Mouse (Mus musculus): ENCODE measurements at regions not wholly inside any gene's neighbourhood (a gene's known extent, or its start where the extent isn't known, plus 50 kb on each side); places are given as distances from the start of the nearest gene placed in this dataset.

DNA sequence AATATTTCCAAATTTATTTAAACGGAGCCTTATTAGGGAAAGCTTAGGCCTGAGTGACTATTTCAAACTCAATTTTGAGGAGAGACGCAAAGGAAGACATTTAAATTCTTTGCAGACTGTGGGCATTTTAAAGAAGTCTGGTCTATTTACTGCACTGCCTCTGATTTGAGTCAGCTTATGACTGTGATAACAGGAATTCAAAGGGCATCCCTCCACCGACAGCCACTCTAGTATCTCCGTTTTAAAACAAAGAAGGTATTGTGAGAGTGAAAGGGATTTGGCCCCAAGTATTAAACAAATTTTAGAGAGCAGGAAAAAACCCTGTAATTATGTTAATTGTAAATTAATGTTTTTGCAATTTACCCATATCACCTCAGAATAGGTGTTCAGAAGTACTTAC lies 295.4 kb downstream of the Bcl11a start:
- 76% methylated on average over 4 of the region's 4 CpGs for WGBS
- no peak for DNase-seq
- Histone ChIP-seq H3K27ac (ENCODE audit: insufficient read depth, low read depth, low read length) (no peak overlapping the region), H3K4me3 (ENCODE audit: insufficient read depth, low read depth, low read length) (no peak overlapping the region), H3K36me3 (ENCODE audit: control insufficient read depth, insufficient read depth, low read length) (no peaks in the 10 kb centered on the region), H3K4me1 (ENCODE audit: control insufficient read depth, insufficient read depth, low read length) (no peaks in the 10 kb centered on the region; the same call in 1 of the 2 replicates), H3K27me3 (replicated peaks; ENCODE audit: control insufficient read depth, insufficient read depth, low read length) (no peaks in the 10 kb centered on the region)
- TF ChIP-seq CTCF (conservative IDR thresholded peaks at IDR 0.05; ENCODE audit: insufficient read depth, insufficient read length, low read depth, low read length), result no peak
- no peak for TF ChIP-seq POLR2A (IDR thresholded peaks at IDR 0.05; ENCODE audit: low read depth, low read length)

DNA sequence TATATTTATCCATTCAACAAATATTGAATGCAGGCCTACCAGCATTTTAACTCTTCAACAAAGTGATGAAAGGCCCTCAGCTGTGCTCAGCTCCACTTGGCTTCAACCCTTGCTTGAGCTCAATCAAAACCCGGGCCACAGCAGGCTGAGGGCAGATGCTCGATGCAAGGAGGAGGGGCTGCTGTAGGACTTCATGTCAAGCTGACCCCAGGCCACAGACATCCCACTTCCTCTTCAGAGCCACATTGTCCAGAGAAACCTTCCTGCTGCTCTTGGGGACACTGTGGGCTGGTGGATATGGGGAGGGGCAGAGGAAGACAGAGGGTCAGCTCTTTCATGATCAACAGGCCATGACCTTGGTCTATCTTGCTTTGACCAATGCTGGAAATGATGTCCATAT lies 299.7 kb downstream of the Bcl11a start:
- DNase-seq, result no peak
- no peak overlapping the region for H3K4me3 ChIP-seq (ENCODE audit: insufficient read depth, low read depth, low read length)
- TF ChIP-seq CTCF (conservative IDR thresholded peaks at IDR 0.05; ENCODE audit: insufficient read depth, insufficient read length, low read depth, low read length), result no peak
- no peak for TF ChIP-seq POLR2A (IDR thresholded peaks at IDR 0.05; ENCODE audit: low read depth, low read length)
- H3K4me1 ChIP-seq (ENCODE audit: control insufficient read depth, insufficient read depth, low read length), result no peaks in the 10 kb centered on the region
- no peaks in the 10 kb centered on the region for H3K36me3 ChIP-seq (ENCODE audit: control insufficient read depth, insufficient read depth, low read length)
- H3K27ac ChIP-seq (ENCODE audit: insufficient read depth, low read depth, low read length), result no peak overlapping the region
- H3K27me3 ChIP-seq (replicated peaks; ENCODE audit: control insufficient read depth, insufficient read depth, low read length), result no peaks in the 10 kb centered on the region
- WGBS, result 53% methylated on average over 2 of the region's 2 CpGs

DNA sequence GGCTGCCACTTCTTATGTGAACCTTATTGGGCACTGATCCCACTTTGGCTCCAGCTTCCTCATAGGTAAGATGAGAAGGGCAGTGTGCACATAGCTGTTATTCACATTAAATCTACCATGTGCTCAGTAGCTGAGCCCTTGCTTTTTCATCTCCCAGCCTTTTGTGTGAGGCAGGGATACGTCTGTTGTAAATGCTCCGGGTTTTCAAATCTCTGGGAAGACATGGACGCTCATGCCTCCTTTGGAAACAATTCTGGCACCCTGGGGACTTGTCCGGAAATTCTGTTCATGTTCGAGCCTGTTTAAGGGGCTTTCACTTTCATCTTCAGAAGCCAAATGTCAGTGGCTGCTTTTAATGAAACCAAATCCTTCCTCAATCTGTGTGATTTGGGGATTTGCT lies 312.7 kb downstream of the Bcl11a start:
- Histone ChIP-seq H3K36me3 (ENCODE audit: control insufficient read depth, insufficient read depth, low read length) (no peaks in the 10 kb centered on the region), H3K4me3 (ENCODE audit: insufficient read depth, low read depth, low read length) (no peak overlapping the region), H3K27me3 (replicated peaks; ENCODE audit: control insufficient read depth, insufficient read depth, low read length) (no peaks in the 10 kb centered on the region), H3K4me1 (ENCODE audit: control insufficient read depth, insufficient read depth, low read length) (no peaks in the 10 kb centered on the region), H3K27ac (ENCODE audit: insufficient read depth, low read depth, low read length) (no peak overlapping the region)
- TF ChIP-seq CTCF (conservative IDR thresholded peaks at IDR 0.05; ENCODE audit: insufficient read depth, insufficient read length, low read depth, low read length) (no peak), POLR2A (IDR thresholded peaks at IDR 0.05; ENCODE audit: low read depth, low read length) (no peak)
- WGBS, result 39% methylated on average over 5 of the region's 5 CpGs
- DNase-seq, result no peak

DNA sequence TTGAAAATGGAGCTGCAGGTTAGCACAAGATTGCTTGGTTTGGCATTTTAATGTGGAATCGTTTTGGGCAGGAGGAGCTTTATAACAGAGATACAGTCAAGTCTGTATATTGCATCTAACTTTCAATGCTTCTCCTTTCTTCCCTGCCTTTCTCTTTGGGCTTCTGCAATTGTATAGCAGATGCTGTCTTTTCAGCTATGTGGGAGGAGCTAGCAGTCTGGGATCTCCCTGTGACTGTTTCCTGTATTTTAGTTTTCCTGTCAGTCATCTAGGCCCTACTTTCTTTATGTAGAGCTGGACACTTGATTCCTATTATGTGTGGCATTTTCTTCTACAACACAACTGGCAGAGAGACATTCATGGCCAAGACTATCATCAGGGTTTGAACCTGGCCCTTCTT lies 313.5 kb downstream of the Bcl11a start:
- TF ChIP-seq CTCF (conservative IDR thresholded peaks at IDR 0.05; ENCODE audit: insufficient read depth, insufficient read length, low read depth, low read length) (no peak), POLR2A (IDR thresholded peaks at IDR 0.05; ENCODE audit: low read depth, low read length) (no peak)
- DNase-seq, result no peak
- no peaks in the 10 kb centered on the region for H3K4me1 ChIP-seq (ENCODE audit: control insufficient read depth, insufficient read depth, low read length)
- H3K27me3 ChIP-seq (replicated peaks; ENCODE audit: control insufficient read depth, insufficient read depth, low read length), result no peaks in the 10 kb centered on the region
- WGBS, result 59% methylated on average over 1 of the region's 1 CpGs
- no peak overlapping the region for H3K27ac ChIP-seq (ENCODE audit: insufficient read depth, low read depth, low read length)
- no peaks in the 10 kb centered on the region for H3K36me3 ChIP-seq (ENCODE audit: control insufficient read depth, insufficient read depth, low read length)
- no peak overlapping the region for H3K4me3 ChIP-seq (ENCODE audit: insufficient read depth, low read depth, low read length)

DNA sequence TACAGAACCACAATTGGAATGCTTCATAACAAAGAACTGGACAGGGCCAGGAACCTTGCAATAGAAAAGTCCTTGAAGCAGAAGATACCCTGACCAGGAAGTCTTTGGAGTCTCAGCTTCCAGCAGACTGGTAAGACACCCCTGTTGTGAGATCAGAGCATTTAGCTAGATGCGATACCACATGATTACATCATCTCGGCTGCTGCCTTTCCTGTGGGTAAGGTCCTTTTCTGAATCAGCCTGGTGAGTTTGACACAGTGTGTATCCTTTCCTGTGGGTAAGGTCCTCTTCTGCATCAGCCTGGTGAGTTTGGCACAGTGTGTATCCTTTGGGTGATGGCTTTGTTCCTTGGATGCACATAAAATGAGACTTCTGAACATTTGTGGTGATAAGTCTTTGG lies 317.6 kb downstream of the Bcl11a start:
- no peak for DNase-seq
- Histone ChIP-seq H3K4me1 (ENCODE audit: control insufficient read depth, insufficient read depth, low read length) (no peaks in the 10 kb centered on the region), H3K4me3 (ENCODE audit: insufficient read depth, low read depth, low read length) (no peak overlapping the region), H3K27me3 (replicated peaks; ENCODE audit: control insufficient read depth, insufficient read depth, low read length) (no peaks in the 10 kb centered on the region), H3K27ac (ENCODE audit: insufficient read depth, low read depth, low read length) (no peak overlapping the region), H3K36me3 (ENCODE audit: control insufficient read depth, insufficient read depth, low read length) (no peaks in the 10 kb centered on the region)
- no peak for TF ChIP-seq CTCF (conservative IDR thresholded peaks at IDR 0.05; ENCODE audit: insufficient read depth, insufficient read length, low read depth, low read length)
- no peak for TF ChIP-seq POLR2A (IDR thresholded peaks at IDR 0.05; ENCODE audit: low read depth, low read length)
- WGBS, result 86% methylated on average over 2 of the region's 2 CpGs

DNA sequence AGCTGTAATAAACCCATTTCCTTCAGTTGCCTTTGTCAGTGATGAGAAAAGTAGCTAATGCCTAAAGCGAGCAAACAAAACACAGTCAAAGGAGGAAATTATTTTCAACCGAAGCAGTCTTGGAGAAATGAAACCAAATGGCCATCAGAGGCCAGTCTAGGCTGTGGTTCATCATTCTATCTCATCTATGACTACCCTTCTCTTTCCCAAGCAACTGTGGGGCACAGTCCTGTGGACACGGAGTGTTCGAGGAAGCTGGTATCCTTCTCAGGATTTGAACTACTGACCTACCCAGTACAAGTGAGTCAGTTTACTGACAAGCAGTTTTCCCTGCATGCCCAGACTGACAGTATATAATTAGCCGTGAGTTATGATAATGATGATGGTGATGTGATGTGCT lies 319.1 kb downstream of the Bcl11a start:
- Histone ChIP-seq H3K4me3 (ENCODE audit: insufficient read depth, low read depth, low read length) (no peak overlapping the region), H3K27ac (ENCODE audit: insufficient read depth, low read depth, low read length) (no peak overlapping the region), H3K27me3 (replicated peaks; ENCODE audit: control insufficient read depth, insufficient read depth, low read length) (no peaks in the 10 kb centered on the region), H3K36me3 (ENCODE audit: control insufficient read depth, insufficient read depth, low read length) (no peaks in the 10 kb centered on the region), H3K4me1 (ENCODE audit: control insufficient read depth, insufficient read depth, low read length) (no peaks in the 10 kb centered on the region)
- TF ChIP-seq POLR2A (IDR thresholded peaks at IDR 0.05; ENCODE audit: low read depth, low read length), result no peak
- no peak for TF ChIP-seq CTCF (conservative IDR thresholded peaks at IDR 0.05; ENCODE audit: insufficient read depth, insufficient read length, low read depth, low read length)
- no peak for DNase-seq
- 84% methylated on average over 5 of the region's 5 CpGs for WGBS

DNA sequence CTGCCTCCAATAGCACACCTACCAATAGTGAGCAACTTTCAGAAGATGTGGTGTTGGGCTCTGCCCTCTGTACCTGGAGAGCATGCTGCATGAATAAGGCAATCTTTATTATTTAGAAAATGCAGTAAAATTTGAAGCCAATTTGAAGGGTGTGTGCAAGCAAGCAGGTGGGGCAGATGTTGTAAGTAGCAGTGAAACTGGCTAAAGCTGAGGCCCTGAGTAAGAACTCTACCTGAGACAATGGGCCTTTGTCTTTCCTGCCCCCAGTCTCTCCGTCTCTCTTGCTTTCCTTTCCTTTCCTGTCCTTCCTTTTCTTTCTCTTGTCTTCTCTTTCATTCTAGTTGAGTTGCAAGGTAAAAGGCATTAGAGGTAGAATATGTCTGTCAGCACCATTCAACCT lies 319.9 kb downstream of the Bcl11a start:
- Histone ChIP-seq H3K36me3 (ENCODE audit: control insufficient read depth, insufficient read depth, low read length) (no peaks in the 10 kb centered on the region), H3K27ac (ENCODE audit: insufficient read depth, low read depth, low read length) (no peak overlapping the region), H3K27me3 (replicated peaks; ENCODE audit: control insufficient read depth, insufficient read depth, low read length) (no peaks in the 10 kb centered on the region), H3K4me1 (ENCODE audit: control insufficient read depth, insufficient read depth, low read length) (no peaks in the 10 kb centered on the region), H3K4me3 (ENCODE audit: insufficient read depth, low read depth, low read length) (no peak overlapping the region)
- WGBS, result 71% methylated on average over 1 of the region's 1 CpGs
- no peak for TF ChIP-seq POLR2A (IDR thresholded peaks at IDR 0.05; ENCODE audit: low read depth, low read length)
- TF ChIP-seq CTCF (conservative IDR thresholded peaks at IDR 0.05; ENCODE audit: insufficient read depth, insufficient read length, low read depth, low read length), result no peak
- no peak for DNase-seq

DNA sequence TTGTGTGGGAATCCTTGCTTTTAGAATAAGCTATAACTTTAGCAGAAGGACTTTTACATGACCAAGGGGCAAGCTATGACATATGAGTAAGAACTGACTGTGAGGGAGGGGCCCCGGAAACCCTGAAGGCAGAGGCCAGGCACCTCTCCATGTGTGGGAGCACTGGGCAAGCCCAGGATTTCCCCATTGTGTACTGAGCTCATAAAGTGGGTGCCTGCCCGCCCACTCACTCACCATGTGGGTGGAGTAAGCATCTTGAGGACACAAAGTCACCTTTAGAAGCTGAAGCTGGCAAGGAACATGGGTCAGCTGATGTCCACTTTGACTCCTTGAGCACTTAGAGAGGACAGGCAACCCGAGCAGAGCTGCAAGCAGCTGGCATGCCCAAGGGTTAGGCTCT lies 323.3 kb downstream of the Bcl11a start:
- Histone ChIP-seq H3K36me3 (ENCODE audit: control insufficient read depth, insufficient read depth, low read length) (no peaks in the 10 kb centered on the region), H3K4me1 (ENCODE audit: control insufficient read depth, insufficient read depth, low read length) (no peaks in the 10 kb centered on the region), H3K4me3 (ENCODE audit: insufficient read depth, low read depth, low read length) (no peak overlapping the region), H3K27ac (ENCODE audit: insufficient read depth, low read depth, low read length) (no peak overlapping the region), H3K27me3 (replicated peaks; ENCODE audit: control insufficient read depth, insufficient read depth, low read length) (no peaks in the 10 kb centered on the region)
- WGBS, result 71% methylated on average over 3 of the region's 3 CpGs
- TF ChIP-seq POLR2A (IDR thresholded peaks at IDR 0.05; ENCODE audit: low read depth, low read length) (no peak), CTCF (conservative IDR thresholded peaks at IDR 0.05; ENCODE audit: insufficient read depth, insufficient read length, low read depth, low read length) (no peak)
- DNase-seq, result no peak

Measured in kidney, adult 2 months (tissue).